Mouse (Mus musculus) layer of hippocampus, adult 18-20 months (tissue): ENCODE data around the gene Asap3. TPM values are rescaled to one million over a fixed set of nuclear protein-coding genes. Genes with fewer than 3 reads are reported as not detected.
A peak's percentile ranks its signal among the peaks of the same experiment; 100 is the strongest.

Experiments
- DNase-seq, 2 experiments: peaks; one replicate each; pipeline ENCODE4 v3.0.0; 2022; ENCODE audit warnings: low spot score in 2 of 2
- total RNA-seq, 2 experiments: library from RNA; stranded (reverse); gene quantifications; 2 replicates each; pipeline ENCODE4 v1.2.3; 2021

Asap3 gene
- total RNA-seq, 2 experiments from 2014 or later = 2.2 to 2.6 TPM

- DNase-seq = no peak
Observed at GRCm38 (mm10) chr4:136218595-136219214, 12.5 kb downstream of the Asap3 start.

GRCm38 (mm10) chr4:136220133-136220775 is 14.1 kb downstream of the Asap3 start:
- DNase-seq = no peak

- peak in 1 of 2 experiments; percentile 43 for DNase-seq
Observed at GRCm38 (mm10) chr4:136223549-136224239, 17.5 kb downstream of the Asap3 start.

- DNase-seq = no peak
Observed at GRCm38 (mm10) chr4:136224240-136224559, 18.0 kb downstream of the Asap3 start.

- no peak for DNase-seq
Observed at GRCm38 (mm10) chr4:136224677-136225460, 18.7 kb downstream of the Asap3 start.

- no peak for DNase-seq
Observed at GRCm38 (mm10) chr4:136227408-136227807, 21.2 kb downstream of the Asap3 start.

GRCm38 (mm10) chr4:136228640-136229039 is 22.5 kb downstream of the Asap3 start:
- DNase-seq = no peak

- DNase-seq = no peak
Observed at GRCm38 (mm10) chr4:136238669-136239068, 32.5 kb downstream of the Asap3 start.

- no peak for DNase-seq
Observed at GRCm38 (mm10) chr4:136239111-136239510, 32.9 kb downstream of the Asap3 start.

- peak; percentile 39 to 87 for DNase-seq
Observed at GRCm38 (mm10) chr4:136239622-136240021, 33.5 kb downstream of the Asap3 start.

GRCm38 (mm10) chr4:136240123-136240522 is 34.0 kb downstream of the Asap3 start:
- no peak for DNase-seq

GRCm38 (mm10) chr4:136240955-136241354 is 34.8 kb downstream of the Asap3 start:
- no peak for DNase-seq

- DNase-seq = peak in 1 of 2 experiments; percentile 33
Observed at GRCm38 (mm10) chr4:136242065-136242703, 36.0 kb downstream of the Asap3 start.

GRCm38 (mm10) chr4:136242728-136243127 is 36.6 kb downstream of the Asap3 start:
- no peak for DNase-seq

- no peak for DNase-seq
Observed at GRCm38 (mm10) chr4:136244208-136244607, 38.0 kb downstream of the Asap3 start.

GRCm38 (mm10) chr4:136245681-136246080 is 39.5 kb downstream of the Asap3 start:
- DNase-seq = no peak

- DNase-seq = no peak
Observed at GRCm38 (mm10) chr4:136246568-136246969, 40.4 kb downstream of the Asap3 start.

GRCm38 (mm10) chr4:136247386-136247728 is 41.2 kb downstream of the Asap3 start:
- DNase-seq = no peak

GRCm38 (mm10) chr4:136247729-136248463 is 41.7 kb downstream of the Asap3 start, which contains the start of gene Tcea3:
Tcea3 (plus strand) TSS chr4:136247729.
- no peak for DNase-seq
